Mouse (Mus musculus): ENCODE measurements around the gene Tnfrsf21.

The Tnfrsf21 gene

GRCm38 (mm10) chr17:43025048-43025447 lies 8.7 kb downstream of the Tnfrsf21 start:
- DNase-seq (ENCODE audit: low spot score), result no peak

GRCm38 (mm10) chr17:43025819-43026593 lies 9.7 kb downstream of the Tnfrsf21 start:
- DNase-seq (ENCODE audit: low spot score), result no peak

- no peak for DNase-seq (ENCODE audit: low spot score)
These were observed 10.4 kb downstream of the Tnfrsf21 start for GRCm38 (mm10) chr17:43026708-43027107.

- no peak for DNase-seq (ENCODE audit: low spot score)
These were observed 13.2 kb downstream of the Tnfrsf21 start for GRCm38 (mm10) chr17:43029546-43029945.

GRCm38 (mm10) chr17:43030290-43030689 lies 13.9 kb downstream of the Tnfrsf21 start:
- DNase-seq (ENCODE audit: low spot score), result no peak

GRCm38 (mm10) chr17:43032489-43033036 lies 16.2 kb downstream of the Tnfrsf21 start:
- DNase-seq (ENCODE audit: low spot score), result no peak

GRCm38 (mm10) chr17:43035386-43035785 lies 19.0 kb downstream of the Tnfrsf21 start:
- no peak for DNase-seq (ENCODE audit: low spot score)

- no peak for DNase-seq (ENCODE audit: low spot score)
These were observed 19.9 kb downstream of the Tnfrsf21 start for GRCm38 (mm10) chr17:43036058-43036757.

GRCm38 (mm10) chr17:43040571-43040970 lies 24.2 kb downstream of the Tnfrsf21 start:
- no peak for DNase-seq (ENCODE audit: low spot score)

GRCm38 (mm10) chr17:43050619-43051018 lies 34.3 kb downstream of the Tnfrsf21 start:
- no peak for DNase-seq (ENCODE audit: low spot score)

GRCm38 (mm10) chr17:43052791-43053190 lies 36.4 kb downstream of the Tnfrsf21 start:
- no peak for DNase-seq (ENCODE audit: low spot score)

GRCm38 (mm10) chr17:43053943-43054342 lies 37.6 kb downstream of the Tnfrsf21 start:
- no peak for DNase-seq (ENCODE audit: low spot score)

GRCm38 (mm10) chr17:43058277-43059025 lies 42.1 kb downstream of the Tnfrsf21 start:
- DNase-seq (ENCODE audit: low spot score), result no peak

- no peak for DNase-seq (ENCODE audit: low spot score)
These were observed 48.4 kb downstream of the Tnfrsf21 start for GRCm38 (mm10) chr17:43064705-43065104.

- no peak for DNase-seq (ENCODE audit: low spot score)
These were observed 52.6 kb downstream of the Tnfrsf21 start for GRCm38 (mm10) chr17:43068846-43069553.

GRCm38 (mm10) chr17:43070946-43071345 lies 54.6 kb downstream of the Tnfrsf21 start:
- no peak for DNase-seq (ENCODE audit: low spot score)

- no peak for DNase-seq (ENCODE audit: low spot score)
These were observed 55.9 kb downstream of the Tnfrsf21 start for GRCm38 (mm10) chr17:43072142-43072786.

GRCm38 (mm10) chr17:43072787-43073148 lies 56.4 kb downstream of the Tnfrsf21 start:
- no peak for DNase-seq (ENCODE audit: low spot score)

- no peak for DNase-seq (ENCODE audit: low spot score)
These were observed 58.0 kb downstream of the Tnfrsf21 start for GRCm38 (mm10) chr17:43074391-43074790.

GRCm38 (mm10) chr17:43075100-43075499 lies 58.7 kb downstream of the Tnfrsf21 start:
- DNase-seq (ENCODE audit: low spot score), result no peak

- DNase-seq (ENCODE audit: low spot score), result no peak
These were observed 59.6 kb downstream of the Tnfrsf21 start for GRCm38 (mm10) chr17:43075937-43076336.
